Mouse (Mus musculus) adrenal gland, adult 8-10 months (tissue): ENCODE results near the gene Nos3. TPM values are rescaled to one million over a fixed set of nuclear protein-coding genes. Genes with fewer than 3 reads are reported as not detected.

Experiments
- DNase-seq: peaks from one replicate; pipeline ENCODE4 v3.0.0; 2022
- total RNA-seq, 4 experiments: library from RNA; stranded (reverse); gene quantifications; 2 replicates each; pipeline ENCODE4 v1.2.4; 2022

Nos3 gene
- total RNA-seq, 4 experiments from 2014 or later: 6.5 to 11.2 (median 9.1) TPM

DNA sequence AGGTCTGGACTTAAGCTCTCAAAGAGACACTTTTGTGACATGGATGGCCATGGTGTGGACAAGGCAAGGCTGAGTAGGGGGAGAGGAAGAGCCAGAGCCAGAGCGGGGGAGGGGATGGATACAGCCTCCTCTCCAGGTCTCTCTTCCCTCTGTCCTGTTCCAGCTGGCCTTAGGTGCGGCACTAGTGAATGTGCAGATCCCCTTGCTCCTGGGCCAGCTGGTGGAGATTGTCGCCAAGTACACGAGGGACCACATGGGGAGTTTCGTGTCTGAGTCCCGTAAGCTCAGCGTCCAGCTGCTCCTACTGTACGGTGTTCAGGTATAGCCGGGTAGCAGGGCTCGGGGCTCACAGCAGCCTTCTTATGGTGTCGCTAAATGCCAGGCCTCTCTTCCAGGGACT lies 35.8 kb downstream of the Nos3 start:
- no peak for DNase-seq

DNA sequence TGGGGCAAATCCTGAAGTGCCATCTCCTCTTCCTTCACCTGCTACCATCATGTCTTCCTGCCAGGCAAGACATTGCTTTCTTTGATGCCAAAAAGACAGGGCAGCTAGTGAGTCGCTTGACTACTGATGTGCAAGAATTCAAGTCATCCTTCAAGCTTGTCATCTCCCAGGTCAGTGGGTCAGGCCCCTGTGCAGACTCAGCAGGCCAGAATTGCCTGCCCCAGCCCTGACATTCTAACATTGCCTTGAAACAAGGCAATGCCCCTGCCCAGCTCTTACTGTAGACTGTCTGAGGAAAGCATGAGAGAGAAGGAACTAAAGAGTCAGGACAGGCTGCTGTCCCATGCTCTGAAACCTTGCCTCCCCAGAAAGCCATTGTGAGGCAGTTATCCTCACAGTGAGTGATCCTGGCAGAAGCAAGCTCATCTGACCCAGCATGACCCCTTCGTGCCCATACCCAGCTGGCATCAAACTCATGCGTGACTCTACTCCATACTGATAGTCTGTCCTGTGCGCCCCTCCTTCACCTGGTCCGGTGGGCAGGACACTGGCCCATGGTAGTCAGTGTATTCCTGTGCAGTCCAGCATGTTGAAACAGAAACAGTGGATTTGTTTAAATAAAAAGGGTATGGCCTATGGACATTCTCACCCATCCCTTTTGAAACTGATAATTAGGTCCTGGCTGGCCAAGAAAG lies 36.4 kb downstream of the Nos3 start:
- no peak for DNase-seq

DNA sequence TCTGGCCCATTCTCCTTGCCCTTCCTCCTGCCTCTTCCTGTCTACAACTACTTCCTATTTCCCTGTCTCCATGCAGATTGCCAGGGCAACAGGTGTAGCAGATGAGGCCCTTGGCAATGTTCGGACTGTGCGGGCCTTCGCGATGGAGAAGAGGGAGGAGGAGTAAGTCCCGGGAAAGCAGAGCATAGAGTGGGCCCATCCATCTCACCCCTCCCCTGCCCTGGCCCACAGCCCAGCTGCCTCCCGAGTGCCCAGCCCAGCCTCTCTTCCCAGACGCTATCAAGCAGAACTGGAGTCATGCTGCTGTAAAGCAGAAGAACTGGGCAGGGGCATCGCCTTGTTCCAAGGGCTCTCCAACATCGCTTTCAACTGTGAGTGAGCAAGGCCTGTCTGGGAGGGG lies 37.4 kb downstream of the Nos3 start:
- no peak for DNase-seq

DNA sequence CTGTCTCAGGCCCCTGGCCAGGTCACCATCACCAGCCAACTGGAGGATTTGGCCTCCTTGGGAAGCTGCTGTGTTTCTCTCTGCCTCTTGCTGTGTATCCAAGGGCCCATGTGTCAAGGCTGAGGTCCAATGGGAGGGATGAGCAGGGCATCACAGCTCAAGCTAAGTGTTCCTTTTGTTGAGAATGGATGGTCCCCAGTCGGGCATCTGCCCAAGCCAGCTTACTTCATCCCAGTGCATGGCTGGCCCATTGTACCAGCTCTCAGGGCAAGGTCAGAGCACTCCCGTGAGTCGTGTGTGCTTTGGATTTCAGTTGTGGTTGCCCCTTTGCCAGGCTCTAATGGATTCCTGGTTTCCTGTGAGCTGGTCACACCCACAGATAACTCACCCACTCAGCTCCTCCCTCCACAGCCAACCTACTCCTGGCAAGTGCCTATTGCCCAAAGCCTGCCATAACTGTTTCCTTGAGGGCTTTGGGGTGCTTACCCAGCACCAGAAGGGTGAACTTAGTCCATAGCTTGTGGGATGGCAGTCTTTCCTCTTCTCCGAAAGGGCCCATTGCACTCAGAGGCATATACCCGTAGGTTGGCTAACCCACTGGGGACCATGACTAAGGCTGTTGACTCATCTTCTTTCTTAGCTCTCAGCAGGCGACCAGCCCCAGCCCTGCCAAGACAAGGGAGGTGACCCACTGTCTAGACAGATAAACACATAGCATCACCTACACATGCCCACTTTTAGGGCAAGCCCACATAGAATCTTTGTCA lies 40.2 kb downstream of the Nos3 start:
- no peak for DNase-seq

DNA sequence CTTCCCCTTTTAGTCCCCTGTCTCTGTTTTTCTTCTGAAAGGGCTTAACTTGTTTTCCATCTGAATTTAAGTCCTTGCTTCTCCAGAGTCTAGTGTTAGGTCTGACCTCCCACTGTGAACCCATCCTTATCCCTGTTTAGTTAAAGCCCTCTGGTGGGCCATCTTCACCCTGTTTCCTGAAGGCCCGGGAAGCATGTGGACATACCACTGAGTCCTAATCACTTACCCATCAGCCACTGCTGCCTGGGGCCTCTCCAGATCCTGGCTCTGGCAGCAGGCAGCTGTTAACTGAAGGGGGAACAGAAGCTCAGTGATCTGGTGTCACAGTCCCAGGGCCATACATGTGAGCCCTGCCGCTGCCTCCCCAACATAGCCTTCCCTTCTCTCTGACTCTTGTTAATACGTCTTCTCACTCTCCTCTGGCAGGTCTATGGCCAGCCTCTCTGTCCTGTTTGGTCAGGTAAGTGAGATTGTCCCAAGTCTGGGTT lies 40.8 kb downstream of the Nos3 start:
- DNase-seq: no peak

DNA sequence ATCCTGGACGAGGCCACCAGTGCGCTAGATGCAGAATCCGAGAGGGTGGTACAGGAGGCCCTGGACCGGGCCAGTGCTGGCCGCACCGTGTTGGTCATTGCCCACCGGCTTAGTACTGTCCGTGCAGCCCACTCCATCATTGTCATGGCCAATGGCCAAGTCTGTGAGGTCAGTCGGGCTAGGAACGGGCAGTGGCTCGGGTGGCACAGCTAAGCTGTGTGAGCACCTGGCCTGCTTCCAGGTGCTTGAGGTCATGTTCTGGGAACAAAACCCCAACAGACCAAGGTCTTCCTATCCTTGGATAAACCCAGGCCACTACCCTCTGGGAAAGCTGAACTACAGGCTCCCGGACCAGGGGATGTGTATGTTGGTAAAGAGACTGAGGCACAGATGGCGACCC lies 44.0 kb downstream of the Nos3 start:
- DNase-seq: peak; percentile 64

DNA sequence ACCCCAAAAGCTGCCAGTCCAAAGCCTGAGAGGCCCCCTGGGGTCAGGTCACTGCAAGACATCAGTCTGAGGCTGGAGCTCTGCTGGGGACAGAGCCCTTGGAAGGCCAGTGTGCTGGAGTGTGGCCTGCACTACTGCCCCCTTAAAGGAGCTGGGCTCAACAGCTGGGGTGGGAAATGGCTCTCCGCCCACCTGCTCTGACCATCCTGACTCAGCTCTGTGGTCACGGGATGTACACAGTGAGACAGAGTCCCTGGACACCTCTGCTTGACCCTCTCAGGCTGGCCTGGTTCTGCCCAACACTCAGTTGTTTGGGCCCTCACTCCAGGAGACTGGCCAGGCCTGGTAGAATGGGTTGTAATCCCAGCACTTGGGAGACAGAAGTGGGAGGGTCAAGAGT lies 44.9 kb downstream of the Nos3 start:
- no peak for DNase-seq

DNA sequence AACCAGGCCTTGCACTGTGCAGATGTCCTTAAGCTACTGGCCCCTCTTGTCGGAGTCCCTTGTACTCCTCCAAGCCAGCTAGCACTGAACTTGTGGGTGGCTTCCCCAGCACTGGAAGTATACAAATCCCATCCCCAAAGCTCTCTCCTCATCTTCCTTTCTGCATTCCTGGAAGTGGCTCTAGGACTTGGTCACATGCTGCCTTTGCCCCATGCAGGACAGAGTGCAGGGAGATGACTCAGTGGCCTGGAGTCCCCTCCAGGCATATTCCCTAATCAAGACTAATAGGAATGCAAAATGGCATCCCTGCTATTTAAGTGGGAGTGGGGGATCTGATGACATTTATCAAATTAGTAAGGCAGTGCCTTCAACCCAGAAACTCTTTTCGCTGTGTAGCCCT lies 47.5 kb downstream of the Nos3 start:
- DNase-seq: no peak

DNA sequence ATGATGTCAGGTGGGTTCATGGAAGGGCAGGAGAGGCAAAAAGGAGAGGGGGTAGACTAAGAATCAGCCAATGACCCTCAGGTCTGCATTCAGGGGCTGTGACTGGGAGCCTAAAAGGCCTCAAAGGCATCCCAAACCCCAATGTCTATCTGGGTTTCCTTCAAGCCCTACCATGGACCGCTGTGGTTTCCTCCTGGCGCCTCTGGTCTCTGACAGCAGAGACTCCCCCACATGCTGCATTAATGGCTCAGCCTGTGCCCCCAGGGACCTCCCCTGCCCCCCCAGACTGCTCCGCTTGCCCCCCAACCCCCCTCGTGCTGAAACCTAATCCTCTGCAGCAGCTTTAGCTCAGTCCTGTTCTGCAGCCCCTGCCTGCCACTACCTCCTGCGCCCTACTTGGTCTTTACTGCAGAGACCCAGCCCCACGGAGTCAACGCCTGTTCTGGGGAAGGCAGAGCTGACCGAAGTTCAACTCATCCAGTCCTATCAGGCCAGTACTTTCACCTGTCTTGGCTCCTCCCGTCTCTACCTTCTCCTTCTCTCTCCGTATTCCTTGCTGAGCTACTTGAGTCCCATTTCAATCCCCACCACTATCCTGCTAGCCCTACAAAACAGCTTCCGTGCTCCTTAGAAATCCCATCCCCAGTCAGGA lies 48.6 kb downstream of the Nos3 start, which contains the start of gene Asic3:
TSS of gene Asic3 (plus strand) at position 351 of the 652 bp plus-strand sequence.
- DNase-seq: no peak

DNA sequence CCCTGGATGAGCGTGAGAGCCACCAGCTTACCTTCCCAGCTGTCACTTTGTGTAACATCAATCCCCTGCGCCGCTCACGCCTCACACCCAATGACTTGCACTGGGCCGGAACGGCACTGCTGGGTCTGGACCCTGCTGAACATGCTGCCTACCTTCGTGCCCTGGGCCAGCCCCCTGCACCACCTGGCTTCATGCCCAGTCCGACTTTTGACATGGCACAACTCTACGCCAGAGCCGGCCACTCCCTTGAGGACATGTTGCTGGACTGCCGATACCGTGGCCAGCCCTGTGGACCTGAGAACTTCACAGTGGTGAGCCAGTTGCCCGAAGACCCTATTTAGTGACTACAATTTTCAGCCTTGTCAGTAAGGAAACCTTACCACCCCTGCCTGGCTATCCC lies 49.3 kb downstream of the Nos3 start:
- DNase-seq: no peak

DNA sequence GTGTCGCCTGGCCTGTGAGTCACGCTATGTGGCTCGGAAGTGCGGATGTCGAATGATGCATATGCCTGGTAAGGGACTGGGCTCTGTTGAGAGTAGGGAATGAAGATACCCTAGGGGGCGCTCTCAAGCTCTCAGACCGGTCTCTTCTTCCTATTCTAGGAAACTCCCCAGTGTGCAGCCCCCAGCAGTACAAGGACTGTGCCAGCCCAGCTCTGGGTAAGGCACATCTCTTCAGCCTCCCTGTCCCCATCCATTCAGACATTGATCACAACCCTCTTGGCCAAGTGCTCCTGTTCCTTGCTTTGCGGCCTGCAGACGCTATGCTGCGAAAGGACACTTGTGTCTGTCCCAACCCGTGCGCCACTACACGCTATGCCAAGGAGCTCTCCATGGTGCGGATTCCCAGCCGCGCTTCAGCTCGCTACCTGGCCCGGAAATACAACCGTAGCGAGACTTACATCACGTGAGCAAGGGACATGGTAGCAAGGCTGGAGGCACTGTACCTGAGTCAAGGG lies 51.7 kb downstream of the Nos3 start:
- peak; percentile 50 for DNase-seq

DNA sequence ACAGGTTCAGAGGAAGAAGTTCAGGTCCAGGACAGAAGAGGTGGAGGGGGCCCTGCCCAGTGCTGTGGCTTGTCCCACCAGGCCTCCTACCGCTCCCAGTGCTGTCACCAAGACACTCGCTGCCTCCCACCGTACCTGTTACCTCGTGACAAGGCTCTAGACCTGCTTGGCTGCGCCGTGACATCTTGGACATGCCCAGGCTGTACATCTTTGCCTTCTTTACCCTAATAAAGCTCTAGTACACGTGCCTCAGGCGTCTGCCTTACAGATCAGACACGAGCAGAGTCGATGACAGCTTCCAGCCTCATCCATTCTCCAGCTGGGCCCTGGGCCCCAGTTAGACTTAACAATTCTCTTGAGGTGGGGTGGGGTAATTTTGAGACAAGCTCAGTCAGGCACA lies 53.0 kb downstream of the Nos3 start:
- DNase-seq: no peak

DNA sequence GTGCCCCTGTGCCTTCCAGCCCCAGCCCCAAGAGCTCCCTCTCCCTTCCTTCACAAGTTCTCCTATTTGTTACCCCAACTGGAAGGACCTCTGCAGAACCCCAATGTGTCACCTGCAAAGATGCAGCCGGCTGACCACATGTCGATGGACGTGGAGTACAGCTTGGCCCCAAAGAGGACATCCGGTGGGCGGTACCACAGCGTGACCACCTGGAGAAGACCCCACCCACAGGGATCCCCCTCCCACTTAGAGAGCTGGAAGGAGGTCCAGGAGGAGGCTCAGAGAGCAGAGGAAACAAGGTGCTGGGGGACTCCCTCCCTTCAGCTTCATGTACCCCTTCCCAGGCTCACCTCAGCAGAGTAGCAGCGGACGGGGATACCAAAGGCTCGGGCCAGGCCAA lies 55.8 kb downstream of the Nos3 start:
- DNase-seq: no peak

DNA sequence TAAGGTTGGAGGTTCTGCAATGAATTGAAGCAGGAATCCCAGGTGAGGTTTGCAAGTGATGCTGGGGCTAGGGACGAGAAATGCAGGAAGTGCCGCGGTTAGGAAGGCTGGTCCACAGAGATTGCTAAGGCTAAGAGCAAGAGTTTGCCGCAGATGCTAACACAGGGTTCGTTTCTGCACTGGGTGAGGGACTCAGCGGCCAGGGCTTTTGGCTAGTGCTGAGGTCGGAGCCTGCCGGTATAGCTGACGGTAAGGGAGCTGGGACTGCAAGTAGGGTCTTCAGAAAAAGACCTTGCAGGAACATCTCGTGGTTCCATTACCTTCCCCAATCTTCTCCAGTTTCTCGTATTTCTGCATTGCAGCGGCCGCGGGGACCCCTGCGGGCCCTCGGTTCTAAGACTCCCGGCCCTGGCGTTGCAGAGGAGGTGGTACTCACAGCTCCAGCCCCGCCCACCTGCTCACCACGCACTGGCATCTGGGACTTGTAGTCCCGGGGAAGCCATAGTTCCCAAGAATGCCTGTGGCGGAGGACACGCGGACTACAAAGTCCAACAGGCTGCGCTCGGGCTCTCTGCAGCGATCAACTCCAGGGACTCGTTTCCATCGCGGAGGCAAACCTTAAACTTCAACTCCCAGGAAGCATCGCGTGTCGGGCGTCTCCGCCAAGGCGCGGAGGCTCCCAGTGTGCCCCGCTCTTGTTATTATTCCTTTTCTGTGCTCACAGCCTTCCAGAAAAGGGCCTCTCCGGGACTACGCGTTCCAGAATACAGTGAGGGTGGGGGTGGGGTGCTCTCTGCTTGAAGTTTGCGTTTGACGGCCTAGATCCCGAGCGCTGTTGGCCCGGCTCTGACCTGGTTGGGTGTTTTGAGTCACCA lies 58.8 kb downstream of the Nos3 start, which contains the start of the genes Cdk5 and Slc4a2:
TSS of gene Cdk5 (minus strand) at position 402 of the 875 bp plus-strand sequence.
TSS of gene Slc4a2 (plus strand) at position 709 of the 875 bp plus-strand sequence.
- DNase-seq: peak; percentile 99

DNA sequence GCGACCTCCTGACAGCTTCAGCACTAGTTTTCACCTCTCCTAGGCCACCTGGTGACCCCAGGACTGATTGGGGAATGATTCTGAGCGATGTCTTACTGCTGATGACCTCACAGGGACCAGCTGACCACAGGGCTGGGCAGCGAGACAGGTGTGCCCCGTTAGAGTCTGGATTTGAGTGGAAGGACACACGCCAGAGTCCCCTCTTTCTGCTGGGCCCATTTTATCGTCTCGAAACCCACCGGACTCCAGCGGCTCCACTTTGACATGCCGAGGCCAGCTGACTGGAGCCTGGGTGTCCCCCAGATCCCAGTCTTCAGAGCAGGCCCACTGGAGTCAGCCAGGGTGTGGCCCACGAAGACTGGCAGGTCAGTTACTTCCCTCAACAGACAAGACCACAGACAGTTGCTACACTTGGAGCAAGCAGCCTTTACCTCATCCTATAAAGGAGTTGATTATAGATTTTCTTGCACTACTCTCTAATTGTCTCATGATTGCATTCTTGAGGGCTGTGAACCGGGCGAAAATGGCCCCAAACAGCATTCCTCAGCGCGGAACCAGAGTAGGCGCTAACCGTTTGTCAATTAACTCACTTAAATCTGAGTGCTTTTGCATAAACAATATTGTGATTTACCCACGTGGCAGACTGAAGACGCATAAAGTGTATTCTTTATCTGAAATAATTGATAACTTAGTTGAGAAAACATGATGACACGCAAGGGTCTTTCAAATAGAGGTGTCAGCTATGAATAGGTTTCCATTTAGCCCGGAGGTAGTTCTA lies 59.6 kb downstream of the Nos3 start:
- DNase-seq: no peak

DNA sequence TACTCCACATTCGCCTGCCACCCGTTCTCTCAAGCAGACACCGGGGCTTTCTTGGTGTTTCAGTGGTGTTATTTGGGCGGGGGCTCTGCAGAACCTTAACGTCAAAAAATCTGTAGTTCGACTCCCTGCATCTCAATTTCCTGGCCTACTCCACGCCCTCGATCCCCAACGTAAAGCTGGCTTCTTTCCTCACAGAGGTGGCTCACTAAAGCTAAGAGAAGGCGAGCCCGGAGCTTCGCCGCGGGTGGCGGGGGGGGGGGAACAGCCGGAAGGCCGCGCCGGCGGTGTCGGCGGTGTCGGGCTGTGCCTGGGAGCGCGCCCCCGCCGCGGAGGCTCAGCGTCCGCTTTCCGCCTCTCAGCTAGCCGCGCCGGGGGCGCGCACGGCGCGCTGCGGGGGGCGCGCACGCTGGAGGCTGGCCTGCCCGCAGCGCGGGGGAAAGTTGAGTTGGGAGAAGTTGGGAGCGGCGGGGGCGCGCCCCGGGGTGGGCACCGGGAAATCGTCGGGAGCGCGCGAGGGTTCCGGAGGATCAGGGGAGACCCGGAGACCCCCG lies 60.3 kb downstream of the Nos3 start:
- DNase-seq: peak; percentile 71

DNA sequence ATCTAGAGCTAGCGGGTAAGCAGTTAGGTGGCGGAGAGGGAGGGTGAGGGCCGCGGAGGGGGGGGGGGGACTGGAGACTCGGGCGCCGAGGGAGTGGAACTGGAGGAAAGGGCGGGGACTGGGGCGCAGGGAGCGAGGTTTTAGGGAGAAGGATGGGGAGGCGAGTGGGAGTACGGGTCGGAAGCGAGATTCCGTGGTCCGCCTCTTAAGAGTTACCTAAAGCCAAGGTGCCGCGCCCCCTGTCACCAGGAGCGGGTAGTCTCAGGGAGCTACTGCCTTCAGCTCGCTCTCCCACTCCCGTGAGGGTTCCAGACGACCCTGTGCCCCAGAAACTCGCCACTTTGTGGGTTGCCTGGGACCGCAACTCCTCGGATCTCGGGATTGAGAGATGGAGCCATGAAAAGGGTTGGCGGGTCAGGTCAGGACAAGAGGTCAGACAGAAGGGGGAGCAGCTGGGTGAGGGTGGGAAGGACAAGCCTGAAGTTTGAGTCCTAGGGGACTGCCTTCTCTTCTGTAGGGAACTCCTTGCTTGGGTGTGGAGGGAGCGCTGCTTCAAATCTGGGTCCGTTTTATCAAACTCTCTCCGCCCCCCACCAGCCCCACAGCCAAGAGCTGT lies 60.9 kb downstream of the Nos3 start:
- DNase-seq: peak; percentile 45

DNA sequence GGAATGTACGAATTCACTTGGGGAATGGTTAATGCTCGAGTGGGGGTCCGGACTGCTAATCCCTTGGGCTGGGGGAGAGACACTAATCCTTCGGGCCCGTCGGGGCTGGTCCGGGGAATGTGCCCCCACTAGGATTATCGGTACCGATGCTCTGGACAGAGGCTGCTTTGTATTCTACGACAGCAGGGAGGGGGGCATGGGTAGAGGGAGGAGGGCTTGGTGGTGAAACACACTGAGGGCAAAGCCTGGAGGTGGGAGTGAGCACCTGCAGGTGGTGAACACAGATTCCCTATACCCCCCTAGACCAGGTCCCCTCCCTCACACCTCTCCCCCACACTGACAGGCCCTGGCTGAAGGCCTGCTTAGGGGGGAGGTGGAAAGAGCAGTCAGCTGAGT lies 61.4 kb downstream of the Nos3 start:
- DNase-seq: no peak

DNA sequence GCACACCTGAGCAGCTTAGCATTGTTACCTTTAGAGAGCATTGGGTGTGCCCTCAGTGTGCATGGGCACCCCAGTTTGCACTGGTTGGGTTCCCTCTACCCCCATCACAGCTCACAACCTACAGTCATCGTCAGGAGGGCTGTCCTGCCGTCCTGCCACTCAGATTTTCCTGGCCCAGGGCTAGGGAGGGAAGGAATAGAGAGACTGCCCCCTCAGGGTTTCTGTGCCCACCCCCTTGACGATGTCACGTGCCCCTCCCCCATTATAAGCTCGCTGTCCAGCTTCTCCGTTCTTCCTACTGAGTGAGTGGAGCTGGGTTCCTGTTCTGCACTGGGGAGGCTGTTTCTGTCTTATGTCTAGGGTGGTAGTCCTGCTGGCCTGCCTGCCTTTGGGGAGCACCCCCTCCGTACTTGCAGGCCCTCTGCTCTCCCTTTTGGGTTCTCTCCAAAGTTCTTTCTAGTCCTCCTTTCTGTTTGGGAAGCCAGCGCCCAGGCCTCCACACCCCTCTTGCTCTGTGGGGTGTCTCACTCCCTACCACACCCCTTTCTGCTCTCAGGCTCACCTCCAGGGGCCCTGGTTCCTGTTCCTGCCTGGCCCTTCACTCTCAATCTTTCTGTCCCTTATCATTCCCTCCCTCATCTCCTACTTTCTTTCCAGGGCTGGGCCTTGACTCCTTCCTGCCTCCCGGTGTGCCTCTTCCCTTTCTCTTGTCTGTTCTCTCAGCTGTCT lies 62.1 kb downstream of the Nos3 start:
- no peak for DNase-seq

DNA sequence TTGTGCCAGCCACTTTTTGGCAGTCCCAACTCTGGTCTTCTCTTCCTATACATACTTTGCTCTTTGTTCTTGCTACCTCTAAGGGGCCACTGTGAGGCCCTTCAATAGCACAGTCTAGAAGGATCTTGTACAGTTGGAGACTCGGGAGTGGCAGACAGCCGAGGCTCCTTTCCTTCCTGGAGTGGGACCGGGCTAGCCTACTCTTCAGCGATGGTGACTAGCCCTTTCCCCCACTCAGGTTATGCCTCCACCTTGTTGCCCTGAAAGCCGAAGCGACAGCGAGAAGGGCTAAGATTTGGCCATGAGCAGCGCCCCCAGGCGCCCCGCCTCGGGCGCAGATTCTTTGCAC lies 62.6 kb downstream of the Nos3 start:
- no peak for DNase-seq
